Mouse (Mus musculus): ENCODE results near the gene Slc13a2. TPM values are rescaled to one million over a fixed set of nuclear protein-coding genes. Genes with fewer than 3 reads are reported as not detected.

Gene Slc13a2
- polyA plus RNA-seq, 1 experiment: not detected

GRCm38 (mm10) chr11:78412861-78413260 is 9.2 kb downstream of the Slc13a2 start:
- Histone ChIP-seq H3K4me1 (ENCODE audit: control insufficient read depth, insufficient read depth, low read length) (peaks cover 1% of the 10 kb centered on the region; the same call in 1 of the 2 replicates), H3K27ac (ENCODE audit: control insufficient read depth, insufficient read depth, low read depth, low read length, poor library complexity) (no peak overlapping the region), H3K4me3 (replicated peaks; ENCODE audit: control insufficient read depth, low read depth, low read length) (no peak overlapping the region)
- TF ChIP-seq POLR2A (IDR thresholded peaks at IDR 0.05; ENCODE audit: borderline replicate concordance, control insufficient read depth, low read depth, low read length) (no peak), CTCF (IDR thresholded peaks at IDR 0.05; ENCODE audit: control insufficient read depth, insufficient read depth, low read length) (no peak)
- WGBS: 75% methylated on average over 6 of the region's 6 CpGs

GRCm38 (mm10) chr11:78412324-78412850 is 9.6 kb downstream of the Slc13a2 start:
- Histone ChIP-seq H3K4me1 (ENCODE audit: control insufficient read depth, insufficient read depth, low read length) (peaks cover 1% of the 10 kb centered on the region; the same call in 1 of the 2 replicates), H3K27ac (ENCODE audit: control insufficient read depth, insufficient read depth, low read depth, low read length, poor library complexity) (no peak overlapping the region), H3K4me3 (replicated peaks; ENCODE audit: control insufficient read depth, low read depth, low read length) (no peak overlapping the region)
- no peak for TF ChIP-seq CTCF (IDR thresholded peaks at IDR 0.05; ENCODE audit: control insufficient read depth, insufficient read depth, low read length)
- TF ChIP-seq POLR2A (IDR thresholded peaks at IDR 0.05; ENCODE audit: borderline replicate concordance, control insufficient read depth, low read depth, low read length): no peak
- 84% methylated on average over 6 of the region's 6 CpGs for WGBS

GRCm38 (mm10) chr11:78411606-78412323 is 10.3 kb downstream of the Slc13a2 start:
- Histone ChIP-seq H3K27ac (ENCODE audit: control insufficient read depth, insufficient read depth, low read depth, low read length, poor library complexity) (no peak overlapping the region), H3K4me1 (ENCODE audit: control insufficient read depth, insufficient read depth, low read length) (peaks cover 1% of the 10 kb centered on the region; the same call in 1 of the 2 replicates), H3K4me3 (replicated peaks; ENCODE audit: control insufficient read depth, low read depth, low read length) (no peak overlapping the region)
- TF ChIP-seq CTCF (IDR thresholded peaks at IDR 0.05; ENCODE audit: control insufficient read depth, insufficient read depth, low read length) (no peak), POLR2A (IDR thresholded peaks at IDR 0.05; ENCODE audit: borderline replicate concordance, control insufficient read depth, low read depth, low read length) (no peak)
- WGBS: 35% methylated on average over 11 of the region's 11 CpGs

- Histone ChIP-seq H3K27ac (ENCODE audit: control insufficient read depth, insufficient read depth, low read depth, low read length, poor library complexity) (no peak overlapping the region), H3K4me1 (ENCODE audit: control insufficient read depth, insufficient read depth, low read length) (peaks cover 1% of the 10 kb centered on the region; the same call in 1 of the 2 replicates), H3K4me3 (replicated peaks; ENCODE audit: control insufficient read depth, low read depth, low read length) (no peak overlapping the region)
- no peak for TF ChIP-seq CTCF (IDR thresholded peaks at IDR 0.05; ENCODE audit: control insufficient read depth, insufficient read depth, low read length)
- no peak for TF ChIP-seq POLR2A (IDR thresholded peaks at IDR 0.05; ENCODE audit: borderline replicate concordance, control insufficient read depth, low read depth, low read length)
- WGBS: 63% methylated on average over 9 of the region's 9 CpGs
Observed at GRCm38 (mm10) chr11:78408256-78409240, 13.5 kb downstream of the Slc13a2 start.

- no peak overlapping the region for H3K4me3 ChIP-seq (replicated peaks; ENCODE audit: control insufficient read depth, low read depth, low read length)
- H3K4me1 ChIP-seq (ENCODE audit: control insufficient read depth, insufficient read depth, low read length): no peaks in the 10 kb centered on the region; the same call in 1 of the 2 replicates
- 80% methylated on average over 6 of the region's 6 CpGs for WGBS
- no peak overlapping the region for H3K27ac ChIP-seq (ENCODE audit: control insufficient read depth, insufficient read depth, low read depth, low read length, poor library complexity)
- TF ChIP-seq CTCF (IDR thresholded peaks at IDR 0.05; ENCODE audit: control insufficient read depth, insufficient read depth, low read length) (no peak), POLR2A (IDR thresholded peaks at IDR 0.05; ENCODE audit: borderline replicate concordance, control insufficient read depth, low read depth, low read length) (no peak)
Observed at GRCm38 (mm10) chr11:78402062-78402461, 20.0 kb downstream of the Slc13a2 start.

GRCm38 (mm10) chr11:78401469-78401868 is 20.5 kb downstream of the Slc13a2 start:
- Histone ChIP-seq H3K4me1 (ENCODE audit: control insufficient read depth, insufficient read depth, low read length) (no peaks in the 10 kb centered on the region; the same call in 1 of the 2 replicates), H3K27ac (ENCODE audit: control insufficient read depth, insufficient read depth, low read depth, low read length, poor library complexity) (no peak overlapping the region), H3K4me3 (replicated peaks; ENCODE audit: control insufficient read depth, low read depth, low read length) (no peak overlapping the region)
- no peak for TF ChIP-seq POLR2A (IDR thresholded peaks at IDR 0.05; ENCODE audit: borderline replicate concordance, control insufficient read depth, low read depth, low read length)
- no peak for TF ChIP-seq CTCF (IDR thresholded peaks at IDR 0.05; ENCODE audit: control insufficient read depth, insufficient read depth, low read length)
- 77% methylated on average over 3 of the region's 3 CpGs for WGBS

GRCm38 (mm10) chr11:78400936-78401335 is 21.1 kb downstream of the Slc13a2 start:
- Histone ChIP-seq H3K4me1 (ENCODE audit: control insufficient read depth, insufficient read depth, low read length) (no peaks in the 10 kb centered on the region; the same call in 1 of the 2 replicates), H3K4me3 (replicated peaks; ENCODE audit: control insufficient read depth, low read depth, low read length) (no peak overlapping the region), H3K27ac (ENCODE audit: control insufficient read depth, insufficient read depth, low read depth, low read length, poor library complexity) (no peak overlapping the region)
- WGBS: 47% methylated on average over 3 of the region's 3 CpGs
- TF ChIP-seq POLR2A (IDR thresholded peaks at IDR 0.05; ENCODE audit: borderline replicate concordance, control insufficient read depth, low read depth, low read length): no peak
- no peak for TF ChIP-seq CTCF (IDR thresholded peaks at IDR 0.05; ENCODE audit: control insufficient read depth, insufficient read depth, low read length)

Data from bone marrow, adult 2 months (tissue).